Mouse (Mus musculus): ENCODE measurements around the gene Ddx5. TPM values are rescaled to one million over a fixed set of nuclear protein-coding genes. Genes with fewer than 3 reads are reported as not detected.

The Ddx5 gene
- polyA plus RNA-seq (2015; fragmentation: Nextera tagmentation; extraction: Ambion mirVana) = 213 and 237 TPM in 2 replicates

GRCm38 (mm10) chr11:106788775-106789459, at the start of gene Ddx5, which contains the start of gene Cep95:
Gene Ddx5, minus strand, starts transcription at chr11:106789185.
Gene Cep95, plus strand, starts transcription at chr11:106789252.
- ATAC-seq (replicated peaks; ENCODE audit: extremely low read depth, insufficient read depth, low FRiP score) = peak; percentile 90
- Histone ChIP-seq H3K27ac (ENCODE audit: low read length) (peak within 1 kb of the TSS; percentile 100), H3K9me3 (replicated peaks; ENCODE audit: control insufficient read depth, low read length) (no peaks in the 10 kb centered on the region), H3K4me2 (ENCODE audit: low read depth, low read length) (peak within 1 kb of the TSS; percentile 80), H3K4me1 (ENCODE audit: control insufficient read depth, insufficient read depth, low read length) (peaks cover 22% of the 10 kb centered on the region), H3K9ac (ENCODE audit: low read length) (peak within 1 kb of the TSS; percentile 99), H3K36me3 (ENCODE audit: control insufficient read depth, insufficient read depth) (peaks cover 24% of the 10 kb centered on the region), H3K4me3 (ENCODE audit: low read length) (peak within 1 kb of the TSS; percentile 93), H3K27me3 (ENCODE audit: control insufficient read depth, insufficient read depth, low read length) (no peaks in the 10 kb centered on the region)
- WGBS = under 1% methylated on average over 58 of the region's 58 CpGs

- Histone ChIP-seq H3K4me3 (ENCODE audit: low read length) (no peak overlapping the region), H3K27ac (ENCODE audit: low read length) (no peak overlapping the region), H3K9me3 (replicated peaks; ENCODE audit: control insufficient read depth, low read length) (no peaks in the 10 kb centered on the region), H3K4me1 (ENCODE audit: control insufficient read depth, insufficient read depth, low read length) (peaks cover 4% of the 10 kb centered on the region; the same call in 1 of the 2 replicates), H3K4me2 (ENCODE audit: low read depth, low read length) (no peak overlapping the region), H3K9ac (ENCODE audit: low read length) (no peak overlapping the region), H3K27me3 (ENCODE audit: control insufficient read depth, insufficient read depth, low read length) (no peaks in the 10 kb centered on the region), H3K36me3 (ENCODE audit: control insufficient read depth, insufficient read depth) (peaks cover 38% of the 10 kb centered on the region)
- 92% methylated on average over 7 of the region's 7 CpGs for WGBS
- no peak for ATAC-seq (replicated peaks; ENCODE audit: extremely low read depth, insufficient read depth, low FRiP score)
Observed at GRCm38 (mm10) chr11:106828079-106828478, 39.1 kb upstream of the Ddx5 start.

GRCm38 (mm10) chr11:106824403-106824802, 35.4 kb upstream of the Ddx5 start:
- Histone ChIP-seq H3K4me3 (ENCODE audit: low read length) (no peak overlapping the region), H3K36me3 (ENCODE audit: control insufficient read depth, insufficient read depth) (peaks cover 35% of the 10 kb centered on the region), H3K27ac (ENCODE audit: low read length) (no peak overlapping the region), H3K4me1 (ENCODE audit: control insufficient read depth, insufficient read depth, low read length) (peaks cover 13% of the 10 kb centered on the region), H3K27me3 (ENCODE audit: control insufficient read depth, insufficient read depth, low read length) (no peaks in the 10 kb centered on the region), H3K9ac (ENCODE audit: low read length) (no peak overlapping the region), H3K4me2 (ENCODE audit: low read depth, low read length) (no peak overlapping the region), H3K9me3 (replicated peaks; ENCODE audit: control insufficient read depth, low read length) (no peaks in the 10 kb centered on the region)
- WGBS = 78% methylated on average over 10 of the region's 10 CpGs
- ATAC-seq (replicated peaks; ENCODE audit: extremely low read depth, insufficient read depth, low FRiP score) = no peak

GRCm38 (mm10) chr11:106823741-106824140, 34.8 kb upstream of the Ddx5 start:
- no peak overlapping the region for H3K27ac ChIP-seq (ENCODE audit: low read length)
- no peak for ATAC-seq (replicated peaks; ENCODE audit: extremely low read depth, insufficient read depth, low FRiP score)
- no peak overlapping the region for H3K4me3 ChIP-seq (ENCODE audit: low read length)
- H3K4me2 ChIP-seq (ENCODE audit: low read depth, low read length) = no peak overlapping the region
- no peaks in the 10 kb centered on the region for H3K9me3 ChIP-seq (replicated peaks; ENCODE audit: control insufficient read depth, low read length)
- peaks cover 18% of the 10 kb centered on the region for H3K4me1 ChIP-seq (ENCODE audit: control insufficient read depth, insufficient read depth, low read length)
- H3K27me3 ChIP-seq (ENCODE audit: control insufficient read depth, insufficient read depth, low read length) = no peaks in the 10 kb centered on the region
- WGBS = 92% methylated on average over 8 of the region's 8 CpGs
- H3K36me3 ChIP-seq (ENCODE audit: control insufficient read depth, insufficient read depth) = peaks cover 35% of the 10 kb centered on the region
- H3K9ac ChIP-seq (ENCODE audit: low read length) = no peak overlapping the region

- WGBS = 78% methylated on average over 5 of the region's 5 CpGs
- peaks cover 26% of the 10 kb centered on the region for H3K4me1 ChIP-seq (ENCODE audit: control insufficient read depth, insufficient read depth, low read length)
- no peaks in the 10 kb centered on the region for H3K9me3 ChIP-seq (replicated peaks; ENCODE audit: control insufficient read depth, low read length)
- no peak overlapping the region for H3K9ac ChIP-seq (ENCODE audit: low read length)
- no peak for ATAC-seq (replicated peaks; ENCODE audit: extremely low read depth, insufficient read depth, low FRiP score)
- no peak overlapping the region for H3K4me2 ChIP-seq (ENCODE audit: low read depth, low read length)
- H3K36me3 ChIP-seq (ENCODE audit: control insufficient read depth, insufficient read depth) = peaks cover 30% of the 10 kb centered on the region
- H3K27ac ChIP-seq (ENCODE audit: low read length) = no peak overlapping the region
- H3K4me3 ChIP-seq (ENCODE audit: low read length) = no peak overlapping the region
- no peaks in the 10 kb centered on the region for H3K27me3 ChIP-seq (ENCODE audit: control insufficient read depth, insufficient read depth, low read length)
Observed at GRCm38 (mm10) chr11:106822911-106823310, 33.9 kb upstream of the Ddx5 start.

- ATAC-seq (replicated peaks; ENCODE audit: extremely low read depth, insufficient read depth, low FRiP score) = no peak
- Histone ChIP-seq H3K27me3 (ENCODE audit: control insufficient read depth, insufficient read depth, low read length) (no peaks in the 10 kb centered on the region), H3K27ac (ENCODE audit: low read length) (no peak overlapping the region), H3K36me3 (ENCODE audit: control insufficient read depth, insufficient read depth) (peaks cover 28% of the 10 kb centered on the region; the same call in 1 of the 2 replicates), H3K4me3 (ENCODE audit: low read length) (no peak overlapping the region), H3K9me3 (replicated peaks; ENCODE audit: control insufficient read depth, low read length) (no peaks in the 10 kb centered on the region), H3K9ac (ENCODE audit: low read length) (no peak overlapping the region), H3K4me1 (ENCODE audit: control insufficient read depth, insufficient read depth, low read length) (peaks cover 29% of the 10 kb centered on the region), H3K4me2 (ENCODE audit: low read depth, low read length) (no peak overlapping the region)
- 85% methylated on average over 8 of the region's 8 CpGs for WGBS
Observed at GRCm38 (mm10) chr11:106822491-106822890, 33.5 kb upstream of the Ddx5 start.

- Histone ChIP-seq H3K4me3 (ENCODE audit: low read length) (no peak overlapping the region), H3K4me2 (ENCODE audit: low read depth, low read length) (no peak overlapping the region), H3K36me3 (ENCODE audit: control insufficient read depth, insufficient read depth) (peaks cover 31% of the 10 kb centered on the region), H3K9ac (ENCODE audit: low read length) (no peak overlapping the region), H3K9me3 (replicated peaks; ENCODE audit: control insufficient read depth, low read length) (no peaks in the 10 kb centered on the region), H3K27ac (ENCODE audit: low read length) (peak overlapping the region; percentile 50), H3K27me3 (ENCODE audit: control insufficient read depth, insufficient read depth, low read length) (no peaks in the 10 kb centered on the region), H3K4me1 (ENCODE audit: control insufficient read depth, insufficient read depth, low read length) (peaks cover 29% of the 10 kb centered on the region)
- no peak for ATAC-seq (replicated peaks; ENCODE audit: extremely low read depth, insufficient read depth, low FRiP score)
- WGBS = 70% methylated on average over 6 of the region's 6 CpGs
Observed at GRCm38 (mm10) chr11:106821397-106821796, 32.4 kb upstream of the Ddx5 start.

GRCm38 (mm10) chr11:106820972-106821371, 32.0 kb upstream of the Ddx5 start:
- H3K9ac ChIP-seq (ENCODE audit: low read length) = no peak overlapping the region
- peaks cover 29% of the 10 kb centered on the region for H3K36me3 ChIP-seq (ENCODE audit: control insufficient read depth, insufficient read depth)
- H3K4me2 ChIP-seq (ENCODE audit: low read depth, low read length) = no peak overlapping the region
- H3K27me3 ChIP-seq (ENCODE audit: control insufficient read depth, insufficient read depth, low read length) = no peaks in the 10 kb centered on the region
- no peaks in the 10 kb centered on the region for H3K9me3 ChIP-seq (replicated peaks; ENCODE audit: control insufficient read depth, low read length)
- no peak overlapping the region for H3K4me3 ChIP-seq (ENCODE audit: low read length)
- no peak for ATAC-seq (replicated peaks; ENCODE audit: extremely low read depth, insufficient read depth, low FRiP score)
- H3K4me1 ChIP-seq (ENCODE audit: control insufficient read depth, insufficient read depth, low read length) = peaks cover 29% of the 10 kb centered on the region
- H3K27ac ChIP-seq (ENCODE audit: low read length) = peak overlapping the region; percentile 53
- WGBS = 28% methylated on average over 4 of the region's 4 CpGs

- no peak overlapping the region for H3K27ac ChIP-seq (ENCODE audit: low read length)
- H3K27me3 ChIP-seq (ENCODE audit: control insufficient read depth, insufficient read depth, low read length) = no peaks in the 10 kb centered on the region
- peaks cover 33% of the 10 kb centered on the region for H3K4me1 ChIP-seq (ENCODE audit: control insufficient read depth, insufficient read depth, low read length)
- H3K9ac ChIP-seq (ENCODE audit: low read length) = no peak overlapping the region
- no peak overlapping the region for H3K4me2 ChIP-seq (ENCODE audit: low read depth, low read length)
- no peak overlapping the region for H3K4me3 ChIP-seq (ENCODE audit: low read length)
- ATAC-seq (replicated peaks; ENCODE audit: extremely low read depth, insufficient read depth, low FRiP score) = no peak
- peaks cover 29% of the 10 kb centered on the region for H3K36me3 ChIP-seq (ENCODE audit: control insufficient read depth, insufficient read depth)
- H3K9me3 ChIP-seq (replicated peaks; ENCODE audit: control insufficient read depth, low read length) = no peaks in the 10 kb centered on the region
- 93% methylated on average over 6 of the region's 6 CpGs for WGBS
Observed at GRCm38 (mm10) chr11:106820252-106820651, 31.3 kb upstream of the Ddx5 start.
